Mouse (Mus musculus): Measurements from ENCODE around the gene Esrrg. TPM values are rescaled to one million over a fixed set of nuclear protein-coding genes. Genes with fewer than 3 reads are reported as not detected.

Gene Esrrg
- polyA plus RNA-seq, 1 experiment from 2014 or later: 1.8 TPM

GRCm38 (mm10) chr1:188139473-188139872 is 530.9 kb downstream of the Esrrg start:
- ATAC-seq (ENCODE audit: insufficient read depth): no peak; the same call in 1 of the 2 replicates
- WGBS: 39% methylated on average over 4 of the region's 4 CpGs
- no peak overlapping the region for H3K4me2 ChIP-seq

GRCm38 (mm10) chr1:188140221-188140620 is 531.6 kb downstream of the Esrrg start:
- TF ChIP-seq CTCF (IDR thresholded peaks at IDR 0.05; ENCODE audit: low read depth): no peak

More at GRCm38 (mm10) chr1:188139473-188139872, 530.9 kb downstream of the Esrrg start:
- Histone ChIP-seq H3K9ac (no peak overlapping the region), H3K36me3 (ENCODE audit: insufficient read depth) (no peaks in the 10 kb centered on the region), H3K4me1 (ENCODE audit: insufficient read depth) (no peaks in the 10 kb centered on the region), H3K27me3 (ENCODE audit: insufficient read depth, low read length) (no peaks in the 10 kb centered on the region), H3K9me3 (ENCODE audit: low read depth, low read length) (no peaks in the 10 kb centered on the region), H3K4me3 (ENCODE audit: low read depth, low read length) (no peak overlapping the region), H3K27ac (ENCODE audit: low read depth) (no peak overlapping the region)
- peak; percentile 78 for DNase-seq
- TF ChIP-seq CTCF (IDR thresholded peaks at IDR 0.05; ENCODE audit: low read depth): no peak

GRCm38 (mm10) chr1:188147381-188148156 is 539.0 kb downstream of the Esrrg start:
- Histone ChIP-seq H3K27ac (ENCODE audit: low read depth) (no peak overlapping the region), H3K36me3 (ENCODE audit: insufficient read depth) (no peaks in the 10 kb centered on the region), H3K4me2 (no peak overlapping the region), H3K4me3 (ENCODE audit: low read depth, low read length) (no peak overlapping the region), H3K4me1 (ENCODE audit: insufficient read depth) (no peaks in the 10 kb centered on the region), H3K9ac (no peak overlapping the region), H3K9me3 (ENCODE audit: low read depth, low read length) (no peaks in the 10 kb centered on the region), H3K27me3 (ENCODE audit: insufficient read depth, low read length) (no peaks in the 10 kb centered on the region)
- TF ChIP-seq CTCF (IDR thresholded peaks at IDR 0.05; ENCODE audit: low read depth): no peak
- ATAC-seq (ENCODE audit: insufficient read depth) (no peak), DNase-seq (no peak)
- 68% methylated on average over 12 of the region's 12 CpGs for WGBS

More at GRCm38 (mm10) chr1:188140221-188140620, 531.6 kb downstream of the Esrrg start:
- no peaks in the 10 kb centered on the region for H3K4me1 ChIP-seq (ENCODE audit: insufficient read depth)
- no peaks in the 10 kb centered on the region for H3K27me3 ChIP-seq (ENCODE audit: insufficient read depth, low read length)
- H3K27ac ChIP-seq (ENCODE audit: low read depth): no peak overlapping the region
- ATAC-seq (ENCODE audit: insufficient read depth) (no peak), DNase-seq (no peak)
- no peaks in the 10 kb centered on the region for H3K36me3 ChIP-seq (ENCODE audit: insufficient read depth)
- H3K9me3 ChIP-seq (ENCODE audit: low read depth, low read length): no peaks in the 10 kb centered on the region
- H3K4me2 ChIP-seq: no peak overlapping the region
- 59% methylated on average over 4 of the region's 4 CpGs for WGBS
- no peak overlapping the region for H3K9ac ChIP-seq
- no peak overlapping the region for H3K4me3 ChIP-seq (ENCODE audit: low read depth, low read length)

GRCm38 (mm10) chr1:188151066-188151465 is 542.5 kb downstream of the Esrrg start:
- Histone ChIP-seq H3K4me3 (ENCODE audit: low read depth, low read length) (no peak overlapping the region), H3K4me1 (ENCODE audit: insufficient read depth) (no peaks in the 10 kb centered on the region), H3K36me3 (ENCODE audit: insufficient read depth) (no peaks in the 10 kb centered on the region), H3K9me3 (ENCODE audit: low read depth, low read length) (no peaks in the 10 kb centered on the region), H3K9ac (no peak overlapping the region), H3K27ac (ENCODE audit: low read depth) (no peak overlapping the region), H3K4me2 (no peak overlapping the region), H3K27me3 (ENCODE audit: insufficient read depth, low read length) (no peaks in the 10 kb centered on the region)
- 94% methylated on average over 8 of the region's 8 CpGs for WGBS
- no peak for DNase-seq
- no peak for ATAC-seq (ENCODE audit: insufficient read depth)
- TF ChIP-seq CTCF (IDR thresholded peaks at IDR 0.05; ENCODE audit: low read depth): no peak

- DNase-seq: no peak
- 94% methylated on average over 2 of the region's 2 CpGs for WGBS
These were observed 543.4 kb downstream of the Esrrg start for GRCm38 (mm10) chr1:188152011-188152410.

GRCm38 (mm10) chr1:188153665-188154064 is 545.1 kb downstream of the Esrrg start:
- Histone ChIP-seq H3K9me3 (ENCODE audit: low read depth, low read length) (no peaks in the 10 kb centered on the region), H3K27me3 (ENCODE audit: insufficient read depth, low read length) (no peaks in the 10 kb centered on the region), H3K27ac (ENCODE audit: low read depth) (no peak overlapping the region), H3K36me3 (ENCODE audit: insufficient read depth) (no peaks in the 10 kb centered on the region), H3K9ac (no peak overlapping the region), H3K4me1 (ENCODE audit: insufficient read depth) (no peaks in the 10 kb centered on the region), H3K4me3 (ENCODE audit: low read depth, low read length) (no peak overlapping the region), H3K4me2 (no peak overlapping the region)
- no peak for TF ChIP-seq CTCF (IDR thresholded peaks at IDR 0.05; ENCODE audit: low read depth)
- DNase-seq (no peak), ATAC-seq (ENCODE audit: insufficient read depth) (no peak)
- 77% methylated on average over 2 of the region's 2 CpGs for WGBS

More at GRCm38 (mm10) chr1:188152011-188152410, 543.4 kb downstream of the Esrrg start:
- H3K27ac ChIP-seq (ENCODE audit: low read depth): no peak overlapping the region
- H3K4me2 ChIP-seq: no peak overlapping the region
- no peak overlapping the region for H3K4me3 ChIP-seq (ENCODE audit: low read depth, low read length)
- H3K36me3 ChIP-seq (ENCODE audit: insufficient read depth): no peaks in the 10 kb centered on the region
- no peaks in the 10 kb centered on the region for H3K4me1 ChIP-seq (ENCODE audit: insufficient read depth)
- TF ChIP-seq CTCF (IDR thresholded peaks at IDR 0.05; ENCODE audit: low read depth): no peak
- H3K9ac ChIP-seq: no peak overlapping the region
- H3K9me3 ChIP-seq (ENCODE audit: low read depth, low read length): no peaks in the 10 kb centered on the region
- H3K27me3 ChIP-seq (ENCODE audit: insufficient read depth, low read length): no peaks in the 10 kb centered on the region
- no peak for ATAC-seq (ENCODE audit: insufficient read depth)

- Histone ChIP-seq H3K4me3 (ENCODE audit: low read depth, low read length) (no peak overlapping the region), H3K36me3 (ENCODE audit: insufficient read depth) (no peaks in the 10 kb centered on the region), H3K27me3 (ENCODE audit: insufficient read depth, low read length) (no peaks in the 10 kb centered on the region), H3K9me3 (ENCODE audit: low read depth, low read length) (no peaks in the 10 kb centered on the region), H3K4me2 (0 out of 2 replicates have a peak overlapping the region, but pooled peaks have one; percentile 26), H3K4me1 (ENCODE audit: insufficient read depth) (no peaks in the 10 kb centered on the region), H3K27ac (ENCODE audit: low read depth) (no peak overlapping the region), H3K9ac (no peak overlapping the region)
- WGBS: 57% methylated on average over 14 of the region's 14 CpGs
- ATAC-seq (ENCODE audit: insufficient read depth) (no peak), DNase-seq (no peak)
- no peak for TF ChIP-seq CTCF (IDR thresholded peaks at IDR 0.05; ENCODE audit: low read depth)
These were observed 546.0 kb downstream of the Esrrg start for GRCm38 (mm10) chr1:188154466-188155110.
